Mouse (Mus musculus): ENCODE measurements at regions not wholly inside any gene's neighbourhood (a gene's known extent, or its start where the extent isn't known, plus 50 kb on each side); places are given as distances from the start of the nearest gene placed in this dataset.
A peak's percentile ranks its signal among the peaks of the same experiment; 100 is the strongest.

DNA sequence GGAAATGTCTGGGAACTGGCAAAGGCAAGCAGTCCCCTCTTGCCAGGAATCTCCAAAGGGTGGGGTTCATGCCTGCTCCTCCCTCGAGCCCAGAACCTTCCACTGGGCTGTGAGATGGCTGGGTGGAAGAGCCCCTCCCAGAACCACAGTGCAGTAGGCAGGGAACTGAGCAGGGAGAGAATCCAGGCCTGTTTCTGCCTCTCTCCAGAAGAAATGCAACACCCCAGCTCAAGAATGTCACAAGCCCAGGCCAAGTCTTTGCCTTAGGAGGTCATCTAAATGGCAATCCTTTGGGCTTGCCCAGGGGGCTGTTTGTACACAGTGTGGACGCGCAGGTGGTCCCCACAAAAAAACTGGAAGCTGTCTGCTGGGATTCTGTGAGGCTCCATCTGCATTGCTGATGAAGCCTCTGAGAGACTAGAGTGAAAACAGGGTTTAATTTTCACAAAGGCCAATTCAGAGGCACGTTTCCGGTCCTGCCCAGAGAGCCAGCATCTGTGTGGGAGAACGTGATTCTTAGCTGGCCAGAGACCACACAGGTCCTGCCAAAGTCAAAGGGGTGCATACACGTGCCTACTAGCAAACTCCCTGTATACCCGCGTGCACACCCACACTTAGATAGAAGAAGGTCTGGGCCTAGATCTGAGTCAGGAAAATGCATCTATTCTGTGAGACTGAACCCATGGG, 129.0 kb downstream of the Hmg20a start:
- DNase-seq (ENCODE audit: low read depth, low spot score), result no peak

DNA sequence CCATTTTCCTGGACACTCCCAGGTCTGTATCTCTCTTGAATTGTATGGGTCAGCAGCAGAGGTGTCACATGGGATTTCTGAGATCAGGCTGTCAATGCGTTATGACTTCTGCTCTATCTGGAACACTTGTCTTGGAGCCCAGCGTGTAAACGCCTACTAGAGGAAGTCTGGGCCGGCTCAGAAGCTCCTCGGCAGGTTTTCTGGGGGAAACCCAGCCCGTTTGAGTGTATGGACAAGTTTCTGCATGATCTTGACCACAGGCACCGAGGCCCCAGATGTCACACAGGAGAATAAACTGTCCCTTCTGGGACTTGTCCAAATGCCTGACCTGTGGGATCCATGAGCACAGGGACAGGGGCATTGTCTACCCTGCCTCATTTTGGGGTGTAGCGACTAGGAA, 131.4 kb downstream of the Hmg20a start:
- DNase-seq (ENCODE audit: low read depth, low spot score), result peak; percentile 8

DNA sequence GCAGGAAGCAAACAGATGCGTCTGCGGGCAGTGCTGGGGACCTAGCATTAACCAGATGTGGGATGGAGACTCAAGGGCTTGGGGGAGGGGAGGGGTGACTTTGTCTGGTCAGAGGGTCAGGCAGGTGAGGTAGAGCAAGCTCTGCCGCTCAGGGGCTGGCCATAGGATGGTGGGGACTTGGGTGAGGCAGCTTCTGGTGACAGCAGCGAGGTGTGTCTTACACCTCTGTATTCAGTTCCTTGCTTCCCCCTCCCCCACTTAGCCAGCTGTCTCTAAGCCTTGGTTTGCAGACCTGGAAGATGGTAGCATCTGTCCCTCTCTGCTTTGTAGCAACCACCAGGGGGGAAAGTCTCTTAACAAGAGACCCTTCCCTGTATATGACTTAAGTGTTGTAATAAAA, 131.8 kb downstream of the Hmg20a start:
- peak; percentile 7 for DNase-seq (ENCODE audit: low read depth, low spot score)

DNA sequence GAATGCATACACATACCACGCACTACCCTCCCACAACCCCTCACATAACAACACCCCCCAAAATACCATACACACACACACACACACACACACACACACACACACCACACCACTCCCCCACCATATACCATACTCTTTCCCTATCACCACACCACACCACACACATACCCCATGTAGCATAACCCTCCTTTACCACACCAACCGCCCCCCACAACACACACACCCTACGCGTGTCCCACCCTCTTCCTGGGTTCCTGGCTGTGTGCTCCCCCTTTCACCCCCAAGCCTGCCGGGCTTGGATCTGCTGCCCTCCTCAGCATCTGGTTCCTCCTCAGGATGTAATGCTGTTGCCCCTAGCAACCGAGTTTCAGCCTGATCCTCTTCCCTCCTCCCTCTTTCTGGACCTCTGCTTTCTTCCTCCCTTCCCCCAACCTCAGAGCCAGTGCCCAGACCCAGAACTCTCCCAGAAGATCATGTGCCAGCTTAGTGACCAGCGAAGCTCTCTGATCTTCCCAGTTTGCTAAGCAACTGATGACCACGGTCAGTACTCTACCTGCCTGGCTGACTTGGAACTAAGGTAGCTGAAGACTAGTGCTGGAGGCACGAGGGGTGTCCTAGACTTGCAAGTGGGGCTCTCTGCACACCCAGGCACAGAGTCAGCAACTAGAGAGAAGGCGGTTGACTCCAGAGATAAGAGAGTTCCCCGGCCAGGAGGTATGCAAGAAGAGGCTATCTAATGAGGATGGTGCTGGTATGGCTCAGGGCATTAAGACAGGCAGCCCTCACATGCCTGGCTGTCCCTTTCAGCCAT, 133.2 kb downstream of the Hmg20a start:
- DNase-seq (ENCODE audit: low read depth, low spot score), result no peak

- no peak for DNase-seq (ENCODE audit: low read depth, low spot score)
Measured at GRCm38 (mm10) chr9:56552187-56552686, 133.8 kb downstream of the Hmg20a start.

GRCm38 (mm10) chr9:56552766-56553165, 134.4 kb downstream of the Hmg20a start:
- peak; percentile 76 for DNase-seq (ENCODE audit: low read depth, low spot score)

DNA sequence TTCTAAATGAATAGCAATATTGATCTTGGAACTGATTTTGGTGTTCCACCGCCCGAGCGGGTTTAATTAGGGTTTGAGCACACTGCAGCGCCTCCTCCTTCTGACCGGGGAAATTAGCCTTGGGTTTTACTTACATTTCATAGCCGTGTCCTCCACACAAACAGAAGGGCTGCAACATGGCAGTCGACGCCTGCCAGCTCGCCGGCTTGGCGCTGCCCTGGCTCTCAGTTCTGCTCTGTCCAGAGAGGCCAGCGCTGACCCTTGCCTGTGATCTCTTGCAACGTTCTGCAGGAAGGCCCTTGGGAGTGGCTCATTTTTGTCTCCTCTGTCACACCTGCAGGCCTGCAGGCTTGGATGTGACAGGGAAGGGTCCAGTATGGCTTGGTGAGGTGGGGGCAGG, 135.2 kb downstream of the Hmg20a start:
- DNase-seq (ENCODE audit: low read depth, low spot score), result no peak

- no peak for DNase-seq (ENCODE audit: low read depth, low spot score)
Measured at GRCm38 (mm10) chr9:56554096-56554495, 135.7 kb downstream of the Hmg20a start.

GRCm38 (mm10) chr9:56559618-56560144, 141.3 kb downstream of the Hmg20a start:
- no peak for DNase-seq (ENCODE audit: low read depth, low spot score)

- peak; percentile 22 for DNase-seq (ENCODE audit: low read depth, low spot score)
Measured at GRCm38 (mm10) chr9:56562440-56562839, 144.0 kb downstream of the Hmg20a start.

DNA sequence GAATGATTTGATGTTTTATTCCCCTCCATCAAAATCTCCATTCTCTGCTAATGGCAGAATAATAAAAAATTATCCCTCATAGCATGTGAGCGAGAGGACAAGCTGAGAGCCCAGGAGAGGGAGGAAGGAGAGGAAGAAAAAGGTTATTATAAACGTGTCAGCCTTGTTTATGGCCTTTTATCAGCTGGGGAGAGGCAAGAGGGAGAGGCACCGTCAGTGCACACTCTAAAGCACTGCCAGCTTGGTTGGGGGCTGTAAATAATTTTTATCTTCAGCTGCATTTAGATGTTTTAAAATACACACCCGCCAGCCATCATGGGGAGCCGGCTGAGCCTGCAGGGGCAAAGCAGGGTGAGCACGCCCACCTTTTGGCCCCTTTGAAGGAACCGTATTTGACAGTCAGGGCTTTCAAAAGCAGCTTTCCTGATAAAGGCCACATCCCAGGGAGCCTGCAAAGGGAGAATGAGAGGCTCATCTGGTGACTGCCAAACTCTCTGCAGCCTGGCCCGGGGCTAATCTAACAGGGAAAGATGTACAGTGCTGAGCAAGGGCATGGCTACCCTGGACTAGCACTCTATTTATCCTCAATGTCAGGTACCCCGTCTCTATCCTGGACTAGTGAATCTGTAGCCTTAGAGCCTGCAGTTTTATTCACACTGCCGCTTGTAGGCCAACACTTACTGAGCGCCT, 145.8 kb downstream of the Hmg20a start:
- no peak for DNase-seq (ENCODE audit: low read depth, low spot score)
